8 mouse cellular contexts compared by ENCODE assay signal in the genomic region with DNA sequence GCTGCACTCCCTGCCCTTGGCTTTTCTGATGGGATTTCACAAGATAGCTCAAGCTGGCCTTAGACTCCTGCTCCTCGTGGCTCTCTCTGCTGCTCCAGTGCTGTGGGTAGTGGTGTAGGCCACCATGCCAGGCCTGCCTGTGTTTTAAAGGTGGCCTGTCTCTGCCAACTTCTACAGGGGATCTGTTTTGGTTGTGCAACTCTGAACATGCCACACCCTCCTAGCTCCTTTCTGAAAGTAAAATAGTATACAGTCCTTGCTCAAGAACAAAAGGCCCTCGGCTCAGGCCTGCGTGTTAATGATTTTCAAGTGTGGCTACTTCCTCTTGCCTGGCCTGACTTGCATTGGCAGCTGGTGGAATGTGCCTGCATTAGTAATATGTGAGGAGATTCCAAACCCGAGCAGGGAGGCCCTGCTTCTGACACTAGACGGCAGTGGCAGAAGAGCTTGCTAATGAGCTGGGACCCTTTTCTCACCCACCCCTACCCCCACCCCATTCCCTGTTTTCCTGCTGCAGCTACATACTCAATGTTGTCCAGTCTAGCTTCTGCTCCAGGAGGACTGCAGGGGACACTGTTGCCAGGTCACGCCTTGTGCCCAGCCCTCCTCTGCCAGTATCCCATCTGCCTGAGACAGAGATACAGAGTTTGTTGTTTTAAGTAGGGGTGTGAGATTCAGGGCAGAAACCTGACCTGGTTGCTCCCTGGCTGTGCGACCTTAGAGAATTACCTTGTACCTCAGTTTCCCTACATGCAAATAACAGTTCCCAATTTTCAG. TPM values are rescaled to one million over a fixed set of nuclear protein-coding genes. Genes with fewer than 3 reads are reported as not detected.
A peak's percentile ranks its signal among the peaks of the same experiment; 100 is the strongest.
DNase-seq lines count a peak whose midpoint lies in the region; ATAC-seq and TF ChIP-seq lines count a peak whose summit lies in the region.

No protein-coding gene starts in this region.

- no peak for TF ChIP-seq CTCF in small intestine, adult 2 months (IDR thresholded peaks at IDR 0.05; ENCODE audit: extremely low read depth, insufficient read length, insufficient replicate concordance, low read depth, low read length)

- H3K9me3 ChIP-seq in embryonic facial prominence, embryonic 13.5 days: no peaks in the 10 kb centered on the region
- H3K9me3 ChIP-seq in hindbrain, embryonic 15.5 days: no peaks in the 10 kb centered on the region

- H3K4me2 ChIP-seq in embryonic facial prominence, embryonic 13.5 days: no peak overlapping the region
- no peak overlapping the region for H3K4me2 ChIP-seq in hindbrain, embryonic 15.5 days

- H3K36me3 ChIP-seq in embryonic facial prominence, embryonic 13.5 days: no peaks in the 10 kb centered on the region
- no peaks in the 10 kb centered on the region for H3K36me3 ChIP-seq in hindbrain, embryonic 15.5 days
- no peaks in the 10 kb centered on the region for H3K36me3 ChIP-seq in small intestine, adult 2 months (ENCODE audit: control insufficient read depth, insufficient read depth, low read length)

- whole genome bisulfite sequencing in embryonic facial prominence, embryonic 13.5 days: 45% methylated on average over 7 of the region's 7 CpGs
- 35% methylated on average over 7 of the region's 7 CpGs for WGBS in hindbrain, embryonic 15.5 days
- 18% methylated on average over 7 of the region's 7 CpGs for WGBS in small intestine, adult 2 months

- DNase-seq in cerebellum, adult 9-11 months: peak; percentile 27
- DNase-seq in lung, adult 18-20 months: peak; percentile 83 to 88
- DNase-seq in layer of hippocampus, postnatal 14 days (ENCODE audit: low spot score in 2 of 2): no peak
- DNase-seq in left cerebral cortex, adult 11 months (ENCODE audit: low spot score): no peak

- no peak for ATAC-seq in cerebellum, adult (ENCODE audit: insufficient number of reproducible peaks, low FRiP score, low TSS enrichment)
- no peak for ATAC-seq in embryonic facial prominence, embryonic 13.5 days (ENCODE audit: insufficient number of reproducible peaks, insufficient read depth, low FRiP score, low TSS enrichment, low read depth)
- ATAC-seq in hindbrain, embryonic 15.5 days (ENCODE audit: low FRiP score, low read depth): 0 out of 2 replicates have a peak, but pooled peaks have one; percentile 6

- H3K27ac ChIP-seq in embryonic facial prominence, embryonic 13.5 days: peak overlapping the region; percentile 45
- peak overlapping the region; percentile 62 for H3K27ac ChIP-seq in hindbrain, embryonic 15.5 days (replicated peaks)
- peak overlapping the region; percentile 93 for H3K27ac ChIP-seq in small intestine, adult 2 months (ENCODE audit: insufficient read depth, low read depth, low read length)

- peaks cover 72% of the 10 kb centered on the region for H3K4me1 ChIP-seq in embryonic facial prominence, embryonic 13.5 days
- peaks cover 59% of the 10 kb centered on the region for H3K4me1 ChIP-seq in hindbrain, embryonic 15.5 days (replicated peaks)
- H3K4me1 ChIP-seq in small intestine, adult 2 months (ENCODE audit: control insufficient read depth, insufficient read depth, insufficient read length, low read length): peaks cover 34% of the 10 kb centered on the region

- H3K27me3 ChIP-seq in embryonic facial prominence, embryonic 13.5 days: no peaks in the 10 kb centered on the region
- H3K27me3 ChIP-seq in hindbrain, embryonic 15.5 days: no peaks in the 10 kb centered on the region
- H3K27me3 ChIP-seq in small intestine, adult 2 months (ENCODE audit: control insufficient read depth, insufficient read depth, low read length): no peaks in the 10 kb centered on the region

- no peak for TF ChIP-seq POLR2A in small intestine, adult 2 months (IDR thresholded peaks at IDR 0.05; ENCODE audit: low read depth, low read length)

- no peak overlapping the region for H3K4me3 ChIP-seq in embryonic facial prominence, embryonic 13.5 days
- no peak overlapping the region for H3K4me3 ChIP-seq in hindbrain, embryonic 15.5 days
- no peak overlapping the region for H3K4me3 ChIP-seq in small intestine, adult 2 months (ENCODE audit: low read depth, low read length)

- no peak overlapping the region for H3K9ac ChIP-seq in embryonic facial prominence, embryonic 13.5 days
- no peak overlapping the region for H3K9ac ChIP-seq in hindbrain, embryonic 15.5 days

RNA-seq across cellular contexts. Expression of a gene that starts 52.6 kb away (rescaled TPM):
- polyA plus RNA-seq in embryonic facial prominence, embryonic 13.5 days (2015; fragmentation: Nextera tagmentation; extraction: Ambion mirVana): 64.1 and 69.4 TPM in 2 replicates
- 60.3 and 61.7 TPM in 2 replicates for polyA plus RNA-seq in hindbrain, embryonic 15.5 days (2015; fragmentation: Nextera tagmentation; extraction: Ambion mirVana)
- 9.4 and 17.5 TPM in 2 replicates for polyA plus RNA-seq in small intestine, adult 2 months (2012; rRNA removed)
- total RNA-seq in layer of hippocampus, postnatal 14 days (2021): 10 to 100 TPM; 58.2 to 61.3 TPM

RNA-seq across cellular contexts. Expression of a gene that starts 53.7 kb away (rescaled TPM):
- 34.9 and 40.3 TPM in 2 replicates for polyA plus RNA-seq in embryonic facial prominence, embryonic 13.5 days (2015; fragmentation: Nextera tagmentation; extraction: Ambion mirVana)
- 46.3 and 49.7 TPM in 2 replicates for polyA plus RNA-seq in hindbrain, embryonic 15.5 days (2015; fragmentation: Nextera tagmentation; extraction: Ambion mirVana)
- polyA plus RNA-seq in small intestine, adult 2 months (2012; rRNA removed): 12.3 and 13.3 TPM in 2 replicates
- total RNA-seq in layer of hippocampus, postnatal 14 days (2021): 10 to 100 TPM; 32.0 to 32.1 TPM

Comparison
In these comparisons a context has a peak if more than half of its experiments do, and no peak if none do; other contexts are left out.
1. DNase-seq: peak in cerebellum, adult 9-11 months (single experiment) and lung, adult 18-20 months (2 of 2); none in layer of hippocampus, postnatal 14 days (0 of 2) and left cerebral cortex, adult 11 months (single experiment).
2. Peak in every context shown above with its lines, with median percentiles within 50 percentile points of each other: H3K27ac ChIP-seq.